Mouse (Mus musculus) neural tube, embryonic 14.5 days (tissue): ENCODE data around the gene Bfsp2. TPM values are rescaled to one million over a fixed set of nuclear protein-coding genes. Genes with fewer than 3 reads are reported as not detected.

Source experiments
- ATAC-seq: fragments of 200-750 bp; cut with Nextera tagmentation; 2 replicates; pipeline ENCODE4 v1.8.0; 2017; ENCODE audit warnings: low read depth, mild to moderate bottlenecking, moderate TSS enrichment, moderate library complexity
- H3K27ac ChIP-seq: fragments of 300-500 bp; sonication (generic); 2 replicates; pipeline ENCODE4 v1.5.1; 2014; ENCODE audit warnings: low read depth, mild to moderate bottlenecking, control low read depth, low read length, moderate library complexity, mixed read lengths
- H3K27me3 ChIP-seq: fragments of 300-500 bp; sonication (generic); 2 replicates; pipeline ENCODE4 v1.6.1; 2014; ENCODE audit warnings: low read length; ENCODE audit not compliant: control insufficient read depth, insufficient read depth
- H3K36me3 ChIP-seq: fragments of 300-500 bp; sonication (generic); 2 replicates; pipeline ENCODE4 v1.6.1; 2014; ENCODE audit warnings: low read length, mixed read lengths; ENCODE audit not compliant: control insufficient read depth, insufficient read depth
- H3K4me1 ChIP-seq: fragments of 300-500 bp; sonication (generic); 2 replicates; pipeline ENCODE4 v1.6.1; 2014; ENCODE audit warnings: low read length; ENCODE audit not compliant: control insufficient read depth, insufficient read depth
- H3K4me2 ChIP-seq: fragments of 300-500 bp; sonication (generic); 2 replicates; pipeline ENCODE4 v1.6.1; 2014; ENCODE audit warnings: mild to moderate bottlenecking, low read depth, low read length, control low read depth
- H3K4me3 ChIP-seq: fragments of 300-500 bp; sonication (generic); 2 replicates; pipeline ENCODE4 v1.5.1; 2014; ENCODE audit warnings: low read depth, low read length, control low read depth, mixed read lengths
- H3K9ac ChIP-seq: fragments of 300-500 bp; sonication (generic); replicated peaks from 2 replicates; pipeline ENCODE4 v1.6.1; 2014; ENCODE audit warnings: low read depth, mild to moderate bottlenecking, control low read depth, low read length, mixed read lengths
- H3K9me3 ChIP-seq: fragments of 300-500 bp; sonication (generic); 2 replicates; pipeline ENCODE4 v1.6.1; 2016; ENCODE audit warnings: low read length; ENCODE audit not compliant: control insufficient read depth
- WGBS: fragments of 180-500 bp; shearing (Covaris S2); extraction: QIAGEN DNeasy Blood & Tissue Kit; methylation state at CpG from one replicate; pipeline ENCODE4 v1.1.7; 2014; 5-methylcytosine and 5-hydroxymethylcytosine counted together
- polyA plus RNA-seq: library from polyadenylated mRNA; unstranded; fragments of >200 nt; fragmentation: Nextera tagmentation; extraction: Ambion mirVana; gene quantifications from 2 replicates; pipeline ENCODE4 v1.2.1, GENCODE M21; 2014

The Bfsp2 gene
- polyA plus RNA-seq, 1 experiment from 2014 or later, result 2.3 TPM

DNA sequence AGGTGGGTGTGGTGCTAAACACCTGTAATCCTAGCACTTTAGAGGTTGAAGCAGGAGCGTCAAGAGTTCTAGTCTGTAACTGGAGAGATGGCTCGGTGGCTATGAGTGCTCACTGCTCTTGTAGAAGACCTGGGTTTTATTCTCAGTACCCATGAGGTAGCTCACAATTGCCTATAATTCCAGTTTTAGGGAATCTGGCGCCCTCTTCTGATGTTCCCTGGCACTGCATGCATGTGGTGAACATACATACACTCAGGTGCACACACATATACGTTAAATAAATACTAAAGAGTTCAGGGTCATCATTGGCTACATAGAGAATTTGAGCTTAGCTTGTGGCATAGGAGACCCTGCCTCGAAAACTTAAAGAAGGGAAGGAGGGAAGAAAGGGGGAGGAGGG lies 35.6 kb downstream of the Bfsp2 start:
- H3K4me3 ChIP-seq, result no peak overlapping the region
- H3K4me1 ChIP-seq, result peaks cover 12% of the 10 kb centered on the region
- no peak overlapping the region for H3K4me2 ChIP-seq
- H3K9ac ChIP-seq, result no peak overlapping the region
- no peaks in the 10 kb centered on the region for H3K27me3 ChIP-seq
- no peaks in the 10 kb centered on the region for H3K9me3 ChIP-seq
- H3K36me3 ChIP-seq, result no peaks in the 10 kb centered on the region
- no peak for ATAC-seq
- 91% methylated on average over 5 of the region's 5 CpGs for WGBS
- H3K27ac ChIP-seq, result no peak overlapping the region

DNA sequence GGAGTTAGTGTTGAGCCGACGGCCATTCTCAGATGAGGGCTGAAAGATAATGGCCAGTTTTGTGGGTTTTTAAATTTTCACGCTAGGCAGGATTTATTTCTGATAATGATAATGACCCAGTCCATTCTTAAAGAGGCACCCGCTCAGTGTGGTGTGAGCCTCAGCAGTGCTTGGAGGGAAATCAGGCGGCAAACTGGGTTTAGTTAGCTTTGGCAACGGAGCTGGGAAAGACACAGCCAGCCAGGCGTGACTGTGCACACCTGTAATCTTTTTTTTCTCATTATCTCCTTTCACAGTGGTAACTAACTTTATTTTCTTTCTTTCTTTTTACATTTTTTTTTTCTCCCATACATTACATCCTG lies 36.4 kb downstream of the Bfsp2 start:
- no peak overlapping the region for H3K4me3 ChIP-seq
- no peaks in the 10 kb centered on the region for H3K9me3 ChIP-seq
- H3K36me3 ChIP-seq, result no peaks in the 10 kb centered on the region
- no peak for ATAC-seq
- WGBS, result 28% methylated on average over 7 of the region's 7 CpGs
- peaks cover 12% of the 10 kb centered on the region for H3K4me1 ChIP-seq
- H3K27ac ChIP-seq, result no peak overlapping the region
- no peaks in the 10 kb centered on the region for H3K27me3 ChIP-seq
- H3K4me2 ChIP-seq, result no peak overlapping the region
- H3K9ac ChIP-seq, result no peak overlapping the region

GRCm38 (mm10) chr9:103443121-103443823 lies 36.9 kb downstream of the Bfsp2 start:
- Histone ChIP-seq H3K9ac (no peak overlapping the region), H3K27ac (no peak overlapping the region), H3K4me2 (no peak overlapping the region), H3K9me3 (no peaks in the 10 kb centered on the region), H3K36me3 (no peaks in the 10 kb centered on the region), H3K27me3 (no peaks in the 10 kb centered on the region), H3K4me3 (no peak overlapping the region), H3K4me1 (peaks cover 12% of the 10 kb centered on the region)
- 26% methylated on average over 13 of the region's 13 CpGs for WGBS
- ATAC-seq, result peak; percentile 68; the same call in 1 of the 2 replicates

DNA sequence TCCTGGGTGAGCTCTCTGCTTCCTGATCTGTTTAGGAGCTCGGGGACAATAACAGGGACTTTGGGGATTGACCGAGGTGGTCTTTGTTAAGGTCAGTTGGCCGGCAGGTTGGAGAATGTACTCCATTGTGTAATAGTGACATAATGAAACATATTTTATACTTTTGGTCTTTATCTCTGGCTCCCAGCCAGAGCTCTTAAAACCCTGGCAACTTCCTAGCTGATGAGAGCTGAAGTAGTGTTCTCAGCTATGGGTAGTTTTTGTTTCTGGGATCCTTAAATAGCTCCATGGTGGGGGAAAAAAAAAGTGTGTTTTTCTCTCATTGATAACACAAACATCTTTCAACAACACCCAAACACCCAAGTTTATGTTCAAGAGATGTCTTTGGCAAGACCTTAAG lies 39.6 kb downstream of the Bfsp2 start:
- H3K27ac ChIP-seq, result no peak overlapping the region

GRCm38 (mm10) chr9:103437104-103437503 lies 43.1 kb downstream of the Bfsp2 start:
- Histone ChIP-seq H3K36me3 (no peaks in the 10 kb centered on the region), H3K27me3 (no peaks in the 10 kb centered on the region), H3K27ac (no peak overlapping the region), H3K9me3 (no peaks in the 10 kb centered on the region), H3K4me3 (no peak overlapping the region), H3K4me1 (no peaks in the 10 kb centered on the region; the same call in 1 of the 2 replicates), H3K4me2 (no peak overlapping the region), H3K9ac (no peak overlapping the region)
- no peak for ATAC-seq
- WGBS, result 71% methylated on average over 5 of the region's 5 CpGs

More for the DNA sequence above, 39.6 kb downstream of the Bfsp2 start:
- no peak for ATAC-seq
- Histone ChIP-seq H3K36me3 (no peaks in the 10 kb centered on the region), H3K27me3 (no peaks in the 10 kb centered on the region), H3K4me3 (no peak overlapping the region), H3K9me3 (no peaks in the 10 kb centered on the region), H3K4me2 (no peak overlapping the region), H3K9ac (no peak overlapping the region), H3K4me1 (peaks cover 12% of the 10 kb centered on the region)
- WGBS, result 54% methylated on average over 3 of the region's 3 CpGs

- no peak overlapping the region for H3K4me3 ChIP-seq
- 55% methylated on average over 4 of the region's 4 CpGs for WGBS
- ATAC-seq, result no peak
Observed at GRCm38 (mm10) chr9:103434116-103434515, 46.1 kb downstream of the Bfsp2 start.

DNA sequence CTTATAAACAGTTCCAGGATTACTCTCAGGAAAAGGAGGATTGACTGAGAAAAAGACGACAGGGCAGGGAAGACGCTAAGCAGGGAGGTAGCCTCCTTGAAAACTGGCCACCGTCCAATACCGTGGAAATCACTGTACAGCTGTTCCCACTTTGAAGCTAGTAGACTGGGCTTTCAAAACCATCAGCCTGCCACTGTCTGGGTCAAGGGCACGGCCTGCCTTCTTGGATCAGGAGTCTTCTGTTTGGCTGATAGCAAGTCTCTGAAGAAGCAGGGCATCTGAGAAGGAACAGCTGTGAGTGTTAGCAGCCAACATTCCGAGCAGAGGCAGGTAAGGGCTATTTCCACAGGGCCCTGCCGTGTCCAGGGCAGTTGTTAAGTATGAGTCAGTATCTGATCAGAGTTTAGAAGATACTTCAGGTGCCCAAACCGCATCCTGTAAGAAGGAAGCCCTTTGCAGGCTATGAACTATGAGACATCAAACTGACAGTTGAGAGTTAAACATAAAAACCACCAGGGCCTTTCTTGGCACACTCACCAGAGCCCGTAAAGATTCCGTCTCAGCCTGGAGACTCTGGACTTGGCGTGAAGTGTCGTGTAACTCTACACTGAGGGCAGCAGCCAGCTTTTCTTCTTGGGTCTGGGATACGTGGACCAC lies 48.0 kb downstream of the Bfsp2 start:
- no peak overlapping the region for H3K9ac ChIP-seq
- H3K4me3 ChIP-seq, result no peak overlapping the region
- no peaks in the 10 kb centered on the region; the same call in 1 of the 2 replicates for H3K4me1 ChIP-seq
- H3K27me3 ChIP-seq, result no peaks in the 10 kb centered on the region
- H3K36me3 ChIP-seq, result no peaks in the 10 kb centered on the region
- no peak overlapping the region for H3K4me2 ChIP-seq
- no peak overlapping the region for H3K27ac ChIP-seq
- no peak for ATAC-seq
- no peaks in the 10 kb centered on the region for H3K9me3 ChIP-seq
- 63% methylated on average over 13 of the region's 13 CpGs for WGBS

More at GRCm38 (mm10) chr9:103434116-103434515, 46.1 kb downstream of the Bfsp2 start:
- H3K36me3 ChIP-seq, result no peaks in the 10 kb centered on the region
- no peaks in the 10 kb centered on the region for H3K27me3 ChIP-seq
- H3K9me3 ChIP-seq, result no peaks in the 10 kb centered on the region
- no peak overlapping the region for H3K4me2 ChIP-seq
- no peak overlapping the region for H3K27ac ChIP-seq
- no peaks in the 10 kb centered on the region; the same call in 1 of the 2 replicates for H3K4me1 ChIP-seq
- no peak overlapping the region for H3K9ac ChIP-seq

- ATAC-seq, result no peak
- Histone ChIP-seq H3K4me3 (no peak overlapping the region), H3K27ac (no peak overlapping the region), H3K4me1 (no peaks in the 10 kb centered on the region; the same call in 1 of the 2 replicates), H3K36me3 (no peaks in the 10 kb centered on the region), H3K27me3 (no peaks in the 10 kb centered on the region), H3K4me2 (no peak overlapping the region), H3K9ac (no peak overlapping the region), H3K9me3 (no peaks in the 10 kb centered on the region)
- WGBS, result 66% methylated on average over 1 of the region's 1 CpGs
Observed at GRCm38 (mm10) chr9:103431718-103432117, 48.5 kb downstream of the Bfsp2 start.

- Histone ChIP-seq H3K4me3 (no peak overlapping the region), H3K9ac (no peak overlapping the region), H3K27ac (no peak overlapping the region), H3K4me1 (no peaks in the 10 kb centered on the region; the same call in 1 of the 2 replicates), H3K9me3 (no peaks in the 10 kb centered on the region), H3K36me3 (no peaks in the 10 kb centered on the region), H3K27me3 (no peaks in the 10 kb centered on the region), H3K4me2 (no peak overlapping the region)
- ATAC-seq, result no peak
- WGBS, result 90% methylated on average over 13 of the region's 13 CpGs
Observed at GRCm38 (mm10) chr9:103430431-103431220, 49.6 kb downstream of the Bfsp2 start.
